Mouse (Mus musculus): ENCODE measurements at regions not wholly inside any gene's neighbourhood (a gene's known extent, or its start where the extent isn't known, plus 50 kb on each side); places are given as distances from the start of the nearest gene placed in this dataset. TPM values are rescaled to one million over a fixed set of nuclear protein-coding genes. Genes with fewer than 3 reads are reported as not detected.

GRCm38 (mm10) chr14:100362786-100363185, 78.3 kb upstream of the Klf12 start:
- intact Hi-C loops (cut with DNase I): no loop called here
- DNase-seq (ENCODE audit: low spot score in 2 of 2): no peak

GRCm38 (mm10) chr14:100361346-100362029, 77.0 kb upstream of the Klf12 start:
- intact Hi-C loops (cut with DNase I): no loop called here
- DNase-seq (ENCODE audit: low spot score in 2 of 2): no peak

GRCm38 (mm10) chr14:100359881-100360280, 75.4 kb upstream of the Klf12 start:
- peak; percentile 4 to 11 for DNase-seq (ENCODE audit: low spot score in 2 of 2)
- intact Hi-C loops (cut with DNase I): loop anchor here (10.0 kb wide), 1 partner anchor 95 kb away; no protein-coding TSS in a partner anchor

- intact Hi-C loops (cut with DNase I): loop anchor here (10.0 kb wide), 1 partner anchor 98 kb away; no protein-coding TSS in a partner anchor
- DNase-seq (ENCODE audit: low spot score in 2 of 2): no peak
These were observed 72.7 kb upstream of the Klf12 start for GRCm38 (mm10) chr14:100357131-100357530.

GRCm38 (mm10) chr14:100353508-100353907, 69.0 kb upstream of the Klf12 start:
- no peak for DNase-seq (ENCODE audit: low spot score in 2 of 2)
- intact Hi-C loops (cut with DNase I): loop anchor here (10.0 kb wide), 1 partner anchor 101 kb away; no protein-coding TSS in a partner anchor

- DNase-seq (ENCODE audit: low spot score in 2 of 2): no peak
- intact Hi-C loops (cut with DNase I): loop anchor here (10.0 kb wide), 1 partner anchor 102 kb away; no protein-coding TSS in a partner anchor
These were observed 68.5 kb upstream of the Klf12 start for GRCm38 (mm10) chr14:100352961-100353452.

- no peak for DNase-seq (ENCODE audit: low spot score in 2 of 2)
- intact Hi-C loops (cut with DNase I): loop anchor here (10.0 kb wide), 1 partner anchor 104 kb away; no protein-coding TSS in a partner anchor
These were observed 66.5 kb upstream of the Klf12 start for GRCm38 (mm10) chr14:100351004-100351403.

- intact Hi-C loops (cut with DNase I): loop anchor here (10.0 kb wide), 1 partner anchor 105 kb away; no protein-coding TSS in a partner anchor
- DNase-seq (ENCODE audit: low spot score in 2 of 2): no peak
These were observed 65.7 kb upstream of the Klf12 start for GRCm38 (mm10) chr14:100350021-100350790.

GRCm38 (mm10) chr14:100348336-100349164, 64.1 kb upstream of the Klf12 start:
- intact Hi-C loops (cut with DNase I): no loop called here
- DNase-seq (ENCODE audit: low spot score in 2 of 2): no peak

- intact Hi-C loops (cut with DNase I): no loop called here
- DNase-seq (ENCODE audit: low spot score in 2 of 2): no peak
These were observed 52.4 kb upstream of the Klf12 start for GRCm38 (mm10) chr14:100336926-100337325.

Small RNAs in the stretch of these regions (microRNA-seq; reads per million reads assigned to microRNA genes)
- gene Gm22401: not detected

Data from left cerebral cortex, postnatal 36 days (tissue).